Mouse (Mus musculus): ENCODE measurements around the gene Atp8a2. TPM values are rescaled to one million over a fixed set of nuclear protein-coding genes. Genes with fewer than 3 reads are reported as not detected.

The Atp8a2 gene
- polyA plus RNA-seq, 1 experiment = 0.01 TPM

GRCm38 (mm10) chr14:60082771-60083170 lies 114.2 kb downstream of the Atp8a2 start:
- TF ChIP-seq GATA1 (IDR thresholded peaks at IDR 0.05; ENCODE audit: low read length) = no peak
- H3K27me3 ChIP-seq (ENCODE audit: control insufficient read depth) = peaks cover 10% of the 10 kb centered on the region
- no peaks in the 10 kb centered on the region for H3K36me3 ChIP-seq (ENCODE audit: control insufficient read depth)
- H3K4me1 ChIP-seq (ENCODE audit: control insufficient read depth) = peaks cover 5% of the 10 kb centered on the region
- no peak overlapping the region for H3K4me3 ChIP-seq (replicated peaks)
- no peaks in the 10 kb centered on the region; the same call in 1 of the 2 replicates for H3K9me3 ChIP-seq (ENCODE audit: control insufficient read depth, low read length)

GRCm38 (mm10) chr14:60072496-60072895 lies 124.5 kb downstream of the Atp8a2 start:
- TF ChIP-seq GATA1 (IDR thresholded peaks at IDR 0.05; ENCODE audit: low read length) (no peak), TAL1 (IDR thresholded peaks at IDR 0.05; ENCODE audit: low read length) (no peak)
- H3K4me3 ChIP-seq (replicated peaks) = no peak overlapping the region
- H3K4me1 ChIP-seq (ENCODE audit: control insufficient read depth) = no peaks in the 10 kb centered on the region
- H3K27me3 ChIP-seq (ENCODE audit: control insufficient read depth) = no peaks in the 10 kb centered on the region
- no peaks in the 10 kb centered on the region for H3K36me3 ChIP-seq (ENCODE audit: control insufficient read depth)
- no peaks in the 10 kb centered on the region for H3K9me3 ChIP-seq (ENCODE audit: control insufficient read depth, low read length)

DNA sequence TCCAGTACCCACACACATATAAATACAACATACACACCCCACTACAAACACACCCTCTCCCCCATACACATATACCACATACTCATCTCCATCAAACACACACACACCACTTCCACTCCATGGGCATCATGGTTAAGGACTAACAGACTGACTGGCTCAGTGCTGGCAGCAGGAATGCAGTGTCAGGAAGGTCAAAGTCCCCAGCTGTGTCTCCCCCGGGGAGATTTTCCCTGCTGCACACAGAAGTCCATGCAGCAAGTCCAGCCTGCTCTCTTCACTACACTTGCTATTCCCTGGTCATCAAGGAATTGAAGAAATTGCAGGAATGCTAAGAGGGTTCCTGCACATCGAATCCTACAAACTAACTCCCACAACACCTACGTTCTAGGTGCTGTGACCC lies 131.8 kb downstream of the Atp8a2 start:
- H3K4me1 ChIP-seq (ENCODE audit: control insufficient read depth) = no peaks in the 10 kb centered on the region
- H3K4me3 ChIP-seq (replicated peaks) = no peak overlapping the region
- TF ChIP-seq GATA1 (IDR thresholded peaks at IDR 0.05; ENCODE audit: low read length) (no peak), TAL1 (IDR thresholded peaks at IDR 0.05; ENCODE audit: low read length) (no peak)

GRCm38 (mm10) chr14:60061023-60061422 lies 136.0 kb downstream of the Atp8a2 start:
- H3K27me3 ChIP-seq (ENCODE audit: control insufficient read depth) = no peaks in the 10 kb centered on the region
- H3K9me3 ChIP-seq (ENCODE audit: control insufficient read depth, low read length) = no peaks in the 10 kb centered on the region
- TF ChIP-seq GATA1 (IDR thresholded peaks at IDR 0.05; ENCODE audit: low read length) (no peak), TAL1 (IDR thresholded peaks at IDR 0.05; ENCODE audit: low read length) (no peak)
- H3K4me3 ChIP-seq (replicated peaks) = no peak overlapping the region
- no peaks in the 10 kb centered on the region for H3K36me3 ChIP-seq (ENCODE audit: control insufficient read depth)
- no peaks in the 10 kb centered on the region for H3K4me1 ChIP-seq (ENCODE audit: control insufficient read depth)

More for the DNA sequence above, 131.8 kb downstream of the Atp8a2 start:
- H3K9me3 ChIP-seq (ENCODE audit: control insufficient read depth, low read length) = no peaks in the 10 kb centered on the region
- H3K36me3 ChIP-seq (ENCODE audit: control insufficient read depth) = no peaks in the 10 kb centered on the region
- no peaks in the 10 kb centered on the region for H3K27me3 ChIP-seq (ENCODE audit: control insufficient read depth)

GRCm38 (mm10) chr14:60058867-60059266 lies 138.1 kb downstream of the Atp8a2 start:
- no peak overlapping the region for H3K4me3 ChIP-seq (replicated peaks)
- H3K27me3 ChIP-seq (ENCODE audit: control insufficient read depth) = no peaks in the 10 kb centered on the region
- TF ChIP-seq TAL1 (IDR thresholded peaks at IDR 0.05; ENCODE audit: low read length) (no peak), GATA1 (IDR thresholded peaks at IDR 0.05; ENCODE audit: low read length) (no peak)
- no peaks in the 10 kb centered on the region for H3K9me3 ChIP-seq (ENCODE audit: control insufficient read depth, low read length)
- H3K4me1 ChIP-seq (ENCODE audit: control insufficient read depth) = no peaks in the 10 kb centered on the region
- H3K36me3 ChIP-seq (ENCODE audit: control insufficient read depth) = no peaks in the 10 kb centered on the region

GRCm38 (mm10) chr14:60055231-60055630 lies 141.7 kb downstream of the Atp8a2 start:
- Histone ChIP-seq H3K4me1 (ENCODE audit: control insufficient read depth) (no peaks in the 10 kb centered on the region), H3K36me3 (ENCODE audit: control insufficient read depth) (no peaks in the 10 kb centered on the region), H3K4me3 (replicated peaks) (no peak overlapping the region), H3K9me3 (ENCODE audit: control insufficient read depth, low read length) (no peaks in the 10 kb centered on the region), H3K27me3 (ENCODE audit: control insufficient read depth) (no peaks in the 10 kb centered on the region)
- TF ChIP-seq TAL1 (IDR thresholded peaks at IDR 0.05; ENCODE audit: low read length) (no peak), GATA1 (IDR thresholded peaks at IDR 0.05; ENCODE audit: low read length) (no peak)

DNA sequence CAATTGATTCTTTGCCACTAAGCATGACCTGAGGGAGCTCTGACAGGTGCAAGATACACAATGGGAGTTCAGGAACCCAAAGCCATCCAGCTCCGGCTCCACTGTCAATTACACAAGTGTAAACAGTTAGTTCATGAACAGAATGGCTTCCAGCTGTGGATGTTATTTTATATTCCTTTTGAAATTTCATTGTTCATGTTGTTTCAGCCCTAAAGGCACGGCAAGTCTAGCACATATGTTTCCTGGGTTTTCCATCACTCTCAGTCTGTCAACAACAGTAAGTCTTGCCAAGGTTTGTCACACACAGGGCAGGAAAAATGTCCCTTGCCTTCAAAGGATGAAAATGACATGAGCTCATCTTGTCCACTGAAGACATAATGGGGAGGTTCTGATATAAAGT lies 166.3 kb downstream of the Atp8a2 start:
- TF ChIP-seq GATA1 (IDR thresholded peaks at IDR 0.05; ENCODE audit: low read length) (no peak), TAL1 (IDR thresholded peaks at IDR 0.05; ENCODE audit: low read length) (no peak)
- H3K4me1 ChIP-seq (ENCODE audit: control insufficient read depth) = no peaks in the 10 kb centered on the region
- H3K4me3 ChIP-seq (replicated peaks) = no peak overlapping the region
- peaks cover 3% of the 10 kb centered on the region; the same call in 1 of the 2 replicates for H3K9me3 ChIP-seq (ENCODE audit: control insufficient read depth, low read length)
- no peaks in the 10 kb centered on the region; the same call in 1 of the 2 replicates for H3K36me3 ChIP-seq (ENCODE audit: control insufficient read depth)
- H3K27me3 ChIP-seq (ENCODE audit: control insufficient read depth) = no peaks in the 10 kb centered on the region

DNA sequence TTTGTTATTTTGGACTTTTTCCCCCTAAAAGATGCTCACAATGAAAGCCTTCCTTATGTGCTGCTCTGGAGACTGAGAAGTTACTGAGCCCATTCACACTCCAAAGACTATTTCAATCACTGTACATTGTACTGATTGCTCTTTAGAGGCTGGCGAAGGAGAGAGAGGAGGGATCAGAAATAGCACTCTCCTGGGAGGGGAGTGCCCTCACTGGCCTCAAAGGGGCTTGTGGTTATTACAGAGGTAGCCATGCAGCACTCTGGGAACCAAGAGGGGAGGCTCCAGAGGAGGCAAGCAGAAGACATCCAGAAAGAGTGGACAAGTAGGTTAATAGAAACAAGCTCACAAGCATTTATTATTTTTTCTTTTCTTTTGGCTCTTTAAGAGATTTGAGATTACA lies 169.8 kb downstream of the Atp8a2 start:
- no peak overlapping the region for H3K4me3 ChIP-seq (replicated peaks)
- no peaks in the 10 kb centered on the region for H3K27me3 ChIP-seq (ENCODE audit: control insufficient read depth)
- H3K9me3 ChIP-seq (ENCODE audit: control insufficient read depth, low read length) = no peaks in the 10 kb centered on the region
- no peaks in the 10 kb centered on the region for H3K36me3 ChIP-seq (ENCODE audit: control insufficient read depth)
- H3K4me1 ChIP-seq (ENCODE audit: control insufficient read depth) = no peaks in the 10 kb centered on the region
- TF ChIP-seq TAL1 (IDR thresholded peaks at IDR 0.05; ENCODE audit: low read length) = no peak
- TF ChIP-seq GATA1 (IDR thresholded peaks at IDR 0.05; ENCODE audit: low read length) = no peak

DNA sequence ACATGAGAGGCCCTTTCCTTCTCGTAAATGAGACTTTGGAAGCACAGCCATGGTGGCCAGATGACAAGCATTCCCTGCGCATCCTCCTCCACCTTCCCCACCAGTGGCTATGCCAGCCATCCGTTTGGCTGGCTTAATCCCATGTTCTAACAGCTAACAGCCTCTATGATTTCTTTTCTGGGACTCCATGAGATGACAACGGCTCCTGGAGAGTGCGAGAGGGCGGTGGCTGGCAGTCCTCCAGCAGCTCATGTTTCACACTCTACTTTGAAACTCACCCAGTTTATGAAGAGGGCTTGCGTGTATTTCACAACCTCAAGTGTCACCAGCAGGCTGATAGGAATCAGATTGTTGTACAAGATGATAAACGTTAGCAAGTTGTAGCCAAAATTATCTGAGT lies 170.3 kb downstream of the Atp8a2 start:
- Histone ChIP-seq H3K4me1 (ENCODE audit: control insufficient read depth) (no peaks in the 10 kb centered on the region), H3K36me3 (ENCODE audit: control insufficient read depth) (no peaks in the 10 kb centered on the region), H3K27me3 (ENCODE audit: control insufficient read depth) (no peaks in the 10 kb centered on the region), H3K9me3 (ENCODE audit: control insufficient read depth, low read length) (no peaks in the 10 kb centered on the region), H3K4me3 (replicated peaks) (no peak overlapping the region)
- TF ChIP-seq GATA1 (IDR thresholded peaks at IDR 0.05; ENCODE audit: low read length) (no peak), TAL1 (IDR thresholded peaks at IDR 0.05; ENCODE audit: low read length) (no peak)

GRCm38 (mm10) chr14:60015891-60016290 lies 181.1 kb downstream of the Atp8a2 start:
- H3K36me3 ChIP-seq (ENCODE audit: control insufficient read depth) = no peaks in the 10 kb centered on the region
- H3K4me3 ChIP-seq (replicated peaks) = no peak overlapping the region
- no peaks in the 10 kb centered on the region for H3K27me3 ChIP-seq (ENCODE audit: control insufficient read depth)
- no peaks in the 10 kb centered on the region for H3K4me1 ChIP-seq (ENCODE audit: control insufficient read depth)
- no peaks in the 10 kb centered on the region for H3K9me3 ChIP-seq (ENCODE audit: control insufficient read depth, low read length)
- TF ChIP-seq TAL1 (IDR thresholded peaks at IDR 0.05; ENCODE audit: low read length) (no peak), GATA1 (IDR thresholded peaks at IDR 0.05; ENCODE audit: low read length) (no peak)
